Mouse (Mus musculus) neutrophil, adult 5-6 weeks (primary cell): ENCODE results near the gene Bdh1. TPM values are rescaled to one million over a fixed set of nuclear protein-coding genes. Genes with fewer than 3 reads are reported as not detected.
A peak's percentile ranks its signal among the peaks of the same experiment; 100 is the strongest.

Experiments
- ATAC-seq: fragments of 151-379, 151-347 bp; 2 replicates; pipeline ENCODE4 v1.8.0; 2017; ENCODE audit warnings: mild to moderate bottlenecking, moderate TSS enrichment; ENCODE audit not compliant: insufficient number of reproducible peaks, poor library complexity, low FRiP score, severe bottlenecking; ENCODE audit errors: extremely low read depth
- total RNA-seq: library from RNA; stranded (forward); fragments of 200-1000 nt; gene quantifications from 2 replicates; pipeline ENCODE4 v1.2.3, GENCODE M21; 2017

The Bdh1 gene
- total RNA-seq, 1 experiment from 2014 or later: 7.4 TPM

GRCm38 (mm10) chr16:31493991-31494390 lies 71.9 kb downstream of the Bdh1 start:
- ATAC-seq: no peak

- ATAC-seq: no peak
Observed at GRCm38 (mm10) chr16:31495356-31495755, 73.3 kb downstream of the Bdh1 start.

GRCm38 (mm10) chr16:31495769-31496168 lies 73.7 kb downstream of the Bdh1 start:
- no peak for ATAC-seq

- no peak for ATAC-seq
Observed at GRCm38 (mm10) chr16:31498336-31498735, 76.3 kb downstream of the Bdh1 start.

- ATAC-seq: no peak
Observed at GRCm38 (mm10) chr16:31499021-31499420, 76.9 kb downstream of the Bdh1 start.

- no peak for ATAC-seq
Observed at GRCm38 (mm10) chr16:31499681-31500310, 77.7 kb downstream of the Bdh1 start.

- no peak for ATAC-seq
Observed at GRCm38 (mm10) chr16:31500532-31500931, 78.5 kb downstream of the Bdh1 start.

GRCm38 (mm10) chr16:31500969-31501750 lies 79.1 kb downstream of the Bdh1 start:
- no peak for ATAC-seq

GRCm38 (mm10) chr16:31501751-31502365 lies 79.8 kb downstream of the Bdh1 start:
- ATAC-seq: no peak

- no peak for ATAC-seq
Observed at GRCm38 (mm10) chr16:31506665-31507456, 84.8 kb downstream of the Bdh1 start.

DNA sequence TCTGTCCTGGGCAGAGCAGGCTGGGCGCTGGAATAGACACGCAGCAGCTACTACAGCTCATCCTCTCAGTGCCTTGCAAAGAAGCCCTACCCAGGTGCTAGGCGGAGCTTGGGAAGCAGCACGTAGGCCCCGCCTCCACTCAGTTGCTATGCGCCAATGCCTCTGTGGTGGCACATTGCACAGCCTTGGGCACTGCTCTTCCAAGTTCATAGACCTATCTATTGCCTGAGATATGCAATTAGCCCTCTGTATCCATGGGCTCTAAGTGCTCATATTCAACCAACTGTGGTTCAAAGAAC lies 85.3 kb downstream of the Bdh1 start:
- no peak for ATAC-seq

DNA sequence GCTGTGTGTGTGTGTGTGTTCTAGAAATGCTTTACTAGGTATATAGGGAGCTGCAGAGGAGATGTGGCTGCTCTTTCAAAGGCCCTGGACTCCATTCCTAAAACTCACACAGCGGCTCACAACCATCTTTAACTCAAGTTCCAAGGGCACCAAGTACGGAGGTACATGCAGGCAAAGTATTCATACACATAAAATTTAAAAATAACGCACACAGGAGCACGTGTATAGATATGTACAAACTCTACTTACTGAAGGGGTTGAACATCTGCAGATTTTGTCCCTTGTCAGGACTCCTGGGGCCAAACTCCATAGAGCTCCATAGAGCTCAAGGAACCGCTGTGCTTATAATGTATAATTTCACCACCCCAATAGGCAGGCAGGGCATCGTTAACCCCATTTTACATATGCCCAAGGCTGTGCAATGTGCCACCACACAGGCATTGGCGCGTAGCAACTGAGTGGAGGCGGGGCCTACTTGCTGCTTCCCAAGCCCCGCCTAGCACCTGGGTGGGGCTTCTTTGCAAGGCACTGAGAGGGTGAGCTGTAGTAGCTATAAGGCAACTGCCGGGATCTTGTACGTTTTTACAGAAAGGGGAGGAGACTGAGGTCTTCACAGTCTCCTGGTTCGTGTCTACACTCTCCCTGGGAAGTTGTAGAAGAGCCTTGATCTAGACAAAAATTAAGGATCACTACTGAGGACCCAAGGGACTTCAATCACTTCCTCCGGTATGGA lies 85.9 kb downstream of the Bdh1 start:
- ATAC-seq: peak; percentile 53; the same call in 1 of the 2 replicates

Other genes with a start within 250 kb of the Bdh1 start
- gene Acap2, start 221.0 kb upstream of the Bdh1 start, total RNA-seq: 112 and 125 TPM in 2 replicates
- gene Ppp1r2, start 147.0 kb upstream of the Bdh1 start, total RNA-seq: 151 and 167 TPM in 2 replicates
- 1.9 TPM in 1 of 2 replicates, not detected in the other for gene Apod, start 107.5 kb upstream of the Bdh1 start, total RNA-seq
- 94.7 and 103 TPM in 2 replicates for gene Dlg1, start 241.2 kb downstream of the Bdh1 start, total RNA-seq